Mouse (Mus musculus) ES-E14 (cell line): ENCODE measurements around the gene Polr1b.

ENCODE experiments used
- CHD2 ChIP-seq: IDR thresholded peaks from 2 replicates; pipeline ENCODE4 v1.6.1; 2014; ENCODE audit warnings: mild to moderate bottlenecking, low read depth, low read length, inconsistent platforms
- HCFC1 ChIP-seq: IDR thresholded peaks from 2 replicates; pipeline ENCODE4 v1.6.1; 2012; ENCODE audit warnings: low read length, inconsistent platforms, borderline replicate concordance; ENCODE audit not compliant: insufficient read depth
- MAFK ChIP-seq: IDR thresholded peaks from 2 replicates; pipeline ENCODE4 v1.6.1; 2014; ENCODE audit warnings: mild to moderate bottlenecking, low read depth, low read length, inconsistent platforms; ENCODE audit not compliant: insufficient read depth
- ZC3H11A ChIP-seq: IDR thresholded peaks from 2 replicates; pipeline ENCODE4 v1.6.1; 2012; ENCODE audit warnings: low read depth, mild to moderate bottlenecking, inconsistent platforms, low read length, borderline replicate concordance
- ZNF384 ChIP-seq: IDR thresholded peaks from 2 replicates; pipeline ENCODE4 v1.6.1; 2012; ENCODE audit warnings: low read depth, low read length, inconsistent platforms

GRCm38 (mm10) chr2:129164815-129165214 is 64.0 kb downstream of the Polr1b start:
- no peak for TF ChIP-seq CHD2
- no peak for TF ChIP-seq MAFK
- no peak for TF ChIP-seq HCFC1
- no peak for TF ChIP-seq ZNF384
- no peak for TF ChIP-seq ZC3H11A
